In genomic region chr11:114068390-114068789, GRCm38 (mm10) we compare ENCODE assay signal across 8 mouse cellular contexts. TPM values are rescaled to one million over a fixed set of nuclear protein-coding genes. Genes with fewer than 3 reads are reported as not detected.
DNase-seq lines count a peak whose midpoint lies in the region; ATAC-seq and TF ChIP-seq lines count a peak whose summit lies in the region.

No protein-coding gene starts in this region.

- WGBS in hindbrain, postnatal 0 days = 3% methylated on average over 5 of the region's 5 CpGs
- WGBS in limb, embryonic 10.5 days = 5% methylated on average over 5 of the region's 5 CpGs
- WGBS in midbrain, embryonic 16.5 days = 2% methylated on average over 5 of the region's 5 CpGs
- 4% methylated on average over 5 of the region's 5 CpGs for WGBS in stomach, embryonic 14.5 days

- peaks cover 26% of the 10 kb centered on the region for H3K4me1 ChIP-seq in hindbrain, postnatal 0 days (ENCODE audit: insufficient read depth, low read length)
- peaks cover 50% of the 10 kb centered on the region for H3K4me1 ChIP-seq in limb, embryonic 10.5 days
- peaks cover 29% of the 10 kb centered on the region for H3K4me1 ChIP-seq in midbrain, embryonic 16.5 days (ENCODE audit: control insufficient read depth, insufficient read depth, low read length)
- H3K4me1 ChIP-seq in stomach, embryonic 14.5 days (ENCODE audit: control insufficient read depth, insufficient read depth, low read length) = peaks cover 18% of the 10 kb centered on the region; the same call in 1 of the 2 replicates

- H3K27ac ChIP-seq in hindbrain, postnatal 0 days = no peak overlapping the region
- H3K27ac ChIP-seq in limb, embryonic 10.5 days = peak overlapping the region; percentile 32; the same call in 1 of the 2 replicates
- no peak overlapping the region for H3K27ac ChIP-seq in midbrain, embryonic 16.5 days (ENCODE audit: low read length)
- H3K27ac ChIP-seq in stomach, embryonic 14.5 days (ENCODE audit: low read length) = 0 out of 2 replicates have a peak overlapping the region, but pooled peaks have one; percentile 90

- H3K4me3 ChIP-seq in hindbrain, postnatal 0 days (ENCODE audit: low read length) = no peak overlapping the region
- no peak overlapping the region for H3K4me3 ChIP-seq in limb, embryonic 10.5 days
- no peak overlapping the region for H3K4me3 ChIP-seq in midbrain, embryonic 16.5 days (ENCODE audit: low read depth, low read length)
- no peak overlapping the region for H3K4me3 ChIP-seq in stomach, embryonic 14.5 days (ENCODE audit: low read depth, low read length)

- peak; percentile 80 for TF ChIP-seq CTCF in hindbrain, postnatal 0 days (IDR thresholded peaks at IDR 0.05; ENCODE audit: low read depth)

- peak; percentile 5 for DNase-seq in CD4-positive, CD25-positive, alpha-beta regulatory T cell, adult 2 months (ENCODE audit: low read depth, low spot score)
- peak; percentile 84 for DNase-seq in brain, adult 2 months (ENCODE audit: low read depth, low spot score)
- peak; percentile 35 to 65 for DNase-seq in frontal cortex, postnatal 10 days (ENCODE audit: low spot score in 2 of 2)
- DNase-seq in hindbrain, postnatal 0 days (ENCODE audit: low spot score) = peak; percentile 86
- peak; percentile 66 for DNase-seq in limb, embryonic 10.5 days (ENCODE audit: low spot score)

- peaks cover 8% of the 10 kb centered on the region; the same call in 1 of the 2 replicates for H3K27me3 ChIP-seq in hindbrain, postnatal 0 days (ENCODE audit: insufficient read depth, low read length)
- H3K27me3 ChIP-seq in limb, embryonic 10.5 days (ENCODE audit: low read depth, poor library complexity, severe bottlenecking) = peaks cover 89% of the 10 kb centered on the region
- H3K27me3 ChIP-seq in midbrain, embryonic 16.5 days (ENCODE audit: control insufficient read depth, insufficient read depth, low read depth, low read length) = no peaks in the 10 kb centered on the region
- H3K27me3 ChIP-seq in stomach, embryonic 14.5 days (ENCODE audit: control insufficient read depth, insufficient read depth, low read length) = peaks cover 5% of the 10 kb centered on the region; the same call in 1 of the 2 replicates

- ATAC-seq in CD4-positive, CD25-positive, alpha-beta regulatory T cell, adult 4 months = no peak
- ATAC-seq in hindbrain, postnatal 0 days = peak; percentile 56
- 0 out of 2 replicates have a peak, but pooled peaks have one; percentile 15 for ATAC-seq in midbrain, embryonic 16.5 days
- peak; percentile 46; the same call in 1 of the 2 replicates for ATAC-seq in stomach, embryonic 14.5 days (ENCODE audit: insufficient number of reproducible peaks, insufficient read depth, low FRiP score, low read depth)

- no peak overlapping the region for H3K4me2 ChIP-seq in hindbrain, postnatal 0 days (ENCODE audit: low read depth, low read length)
- no peak overlapping the region for H3K4me2 ChIP-seq in midbrain, embryonic 16.5 days (ENCODE audit: low read length)
- H3K4me2 ChIP-seq in stomach, embryonic 14.5 days (replicated peaks; ENCODE audit: low read depth, low read length) = no peak overlapping the region; the same call in 1 of the 2 replicates

- no peaks in the 10 kb centered on the region for H3K9me3 ChIP-seq in hindbrain, postnatal 0 days (ENCODE audit: low read length)
- H3K9me3 ChIP-seq in limb, embryonic 10.5 days (replicated peaks) = no peaks in the 10 kb centered on the region
- H3K9me3 ChIP-seq in midbrain, embryonic 16.5 days (replicated peaks; ENCODE audit: control insufficient read depth, low read length, poor library complexity, severe bottlenecking) = no peaks in the 10 kb centered on the region
- H3K9me3 ChIP-seq in stomach, embryonic 14.5 days (ENCODE audit: control insufficient read depth, low read depth, low read length) = no peaks in the 10 kb centered on the region

- H3K9ac ChIP-seq in hindbrain, postnatal 0 days (replicated peaks; ENCODE audit: low read length) = no peak overlapping the region
- 0 out of 2 replicates have a peak overlapping the region, but pooled peaks have one; percentile 17 for H3K9ac ChIP-seq in midbrain, embryonic 16.5 days (ENCODE audit: low read depth, low read length)
- H3K9ac ChIP-seq in stomach, embryonic 14.5 days (replicated peaks; ENCODE audit: low read depth, low read length) = no peak overlapping the region

- no peaks in the 10 kb centered on the region for H3K36me3 ChIP-seq in hindbrain, postnatal 0 days (ENCODE audit: insufficient read depth, low read length)
- H3K36me3 ChIP-seq in limb, embryonic 10.5 days = no peaks in the 10 kb centered on the region
- no peaks in the 10 kb centered on the region for H3K36me3 ChIP-seq in midbrain, embryonic 16.5 days (ENCODE audit: control insufficient read depth, insufficient read depth, low read length)
- no peaks in the 10 kb centered on the region for H3K36me3 ChIP-seq in stomach, embryonic 14.5 days (ENCODE audit: control insufficient read depth, insufficient read depth, low read length)

RNA-seq across cellular contexts. Expression of gene Sdk2, which starts 1.5 kb away (rescaled TPM):
- polyA plus RNA-seq in CD4-positive, CD25-positive, alpha-beta regulatory T cell, adult 4 months (2017; shearing (Covaris generic)) = under 1 TPM in 1 of 2 experiments, not detected in 1; 0.13 TPM
- total RNA-seq in hindbrain, postnatal 0 days (2014; rRNA removed) = 30.4 and 32.2 TPM in 2 replicates
- 2.9 and 3.0 TPM in 2 replicates for polyA plus RNA-seq in hindbrain, postnatal 0 days (2015; fragmentation: Nextera tagmentation; extraction: Ambion mirVana)
- 0.66 and 1.1 TPM in 2 replicates for polyA plus RNA-seq in limb, embryonic 10.5 days (2016; fragmentation: Nextera tagmentation; extraction: Ambion mirVana)
- polyA plus RNA-seq in midbrain, embryonic 16.5 days (2015; fragmentation: Nextera tagmentation; extraction: Ambion mirVana) = 3.0 and 3.5 TPM in 2 replicates
- 3.9 and 4.3 TPM in 2 replicates for polyA plus RNA-seq in stomach, embryonic 14.5 days (2014; fragmentation: Nextera tagmentation; extraction: Ambion mirVana)

Comparison
In these comparisons a context has a peak if more than half of its experiments do, and no peak if none do; other contexts are left out.
1. DNase-seq: peak in every context shown above with its lines; median percentile 86 in hindbrain, postnatal 0 days; 84 in brain, adult 2 months; 66 in limb, embryonic 10.5 days; 50 in frontal cortex, postnatal 10 days; 5 in CD4-positive, CD25-positive, alpha-beta regulatory T cell, adult 2 months.
2. H3K27ac ChIP-seq: peak in limb, embryonic 10.5 days (single experiment) and stomach, embryonic 14.5 days (single experiment); none in hindbrain, postnatal 0 days (single experiment) and midbrain, embryonic 16.5 days (single experiment).